In genomic region chr9:43744138-43744981, GRCm38 (mm10) we compare ENCODE assay signal across 7 mouse cellular contexts. TPM values are rescaled to one million over a fixed set of nuclear protein-coding genes. Genes with fewer than 3 reads are reported as not detected.
DNase-seq lines count a peak whose midpoint lies in the region; ATAC-seq and TF ChIP-seq lines count a peak whose summit lies in the region.

No protein-coding gene starts in this region.

- peak overlapping the region; percentile 96 for H3K9ac ChIP-seq in forebrain, embryonic 13.5 days
- H3K9ac ChIP-seq in intestine, postnatal 0 days (ENCODE audit: low read depth, low read length) = peak overlapping the region; percentile 83

- peak; percentile 55; the same call in 1 of the 2 replicates for ATAC-seq in forebrain, embryonic 13.5 days
- ATAC-seq in intestine, postnatal 0 days = peak; percentile 47

- no peaks in the 10 kb centered on the region for H3K9me3 ChIP-seq in forebrain, embryonic 13.5 days (replicated peaks)
- H3K9me3 ChIP-seq in intestine, postnatal 0 days (ENCODE audit: control insufficient read depth) = no peaks in the 10 kb centered on the region

- peak overlapping the region; percentile 52 for H3K4me3 ChIP-seq in bone marrow, adult 2 months (replicated peaks; ENCODE audit: control insufficient read depth, low read depth, low read length)
- H3K4me3 ChIP-seq in forebrain, embryonic 13.5 days = peak overlapping the region; percentile 94
- peak overlapping the region; percentile 70 for H3K4me3 ChIP-seq in intestine, postnatal 0 days (ENCODE audit: low read depth, low read length)

- no peak for TF ChIP-seq CTCF in bone marrow, adult 2 months (IDR thresholded peaks at IDR 0.05; ENCODE audit: control insufficient read depth, insufficient read depth, low read length)
- no peak for TF ChIP-seq CTCF in intestine, postnatal 0 days (IDR thresholded peaks at IDR 0.05; ENCODE audit: low read depth)

- 0 out of 2 replicates have a peak, but pooled peaks cover 4% of the 10 kb centered on the region for H3K27me3 ChIP-seq in forebrain, embryonic 13.5 days
- H3K27me3 ChIP-seq in intestine, postnatal 0 days (replicated peaks; ENCODE audit: control insufficient read depth, insufficient read depth, low read length) = no peaks in the 10 kb centered on the region

- WGBS in bone marrow, adult 2 months = under 1% methylated on average over 77 of the region's 77 CpGs
- 1% methylated on average over 55 of the region's 77 CpGs for WGBS in forebrain, embryonic 13.5 days
- under 1% methylated on average over 61 of the region's 77 CpGs for WGBS in intestine, postnatal 0 days

- peak; percentile 22 to 38 for DNase-seq in urinary bladder, adult 18-20 months (ENCODE audit: low spot score in 2 of 2)
- no peak for DNase-seq in urinary bladder, adult 2 months (ENCODE audit: low spot score)
- peak; percentile 43 for DNase-seq in lung, postnatal 36 days
- DNase-seq in thymus, postnatal 14 days = peak; percentile 31

- no peaks in the 10 kb centered on the region for H3K4me1 ChIP-seq in bone marrow, adult 2 months (ENCODE audit: control insufficient read depth, insufficient read depth, low read length)
- H3K4me1 ChIP-seq in forebrain, embryonic 13.5 days = peaks cover 54% of the 10 kb centered on the region
- H3K4me1 ChIP-seq in intestine, postnatal 0 days (replicated peaks; ENCODE audit: control insufficient read depth, insufficient read depth, low read length) = peaks cover 5% of the 10 kb centered on the region; the same call in 1 of the 2 replicates

- H3K27ac ChIP-seq in bone marrow, adult 2 months (ENCODE audit: control insufficient read depth, insufficient read depth, low read depth, low read length, poor library complexity) = no peak overlapping the region; the same call in 1 of the 2 replicates
- H3K27ac ChIP-seq in forebrain, embryonic 13.5 days = peak overlapping the region; percentile 99
- H3K27ac ChIP-seq in intestine, postnatal 0 days (ENCODE audit: low read depth, low read length) = peak overlapping the region; percentile 94

- H3K36me3 ChIP-seq in forebrain, embryonic 13.5 days (ENCODE audit: poor library complexity, severe bottlenecking) = no peaks in the 10 kb centered on the region
- H3K36me3 ChIP-seq in intestine, postnatal 0 days (ENCODE audit: control insufficient read depth, insufficient read depth) = no peaks in the 10 kb centered on the region

- H3K4me2 ChIP-seq in forebrain, embryonic 13.5 days = peak overlapping the region; percentile 91
- peak overlapping the region; percentile 96 for H3K4me2 ChIP-seq in intestine, postnatal 0 days (replicated peaks; ENCODE audit: low read depth)

- no peak for TF ChIP-seq POLR2A in bone marrow, adult 2 months (IDR thresholded peaks at IDR 0.05; ENCODE audit: borderline replicate concordance, control insufficient read depth, low read depth, low read length)

RNA-seq across cellular contexts. Expression of gene Nectin1, which starts 0.6 kb away (rescaled TPM):
- polyA plus RNA-seq in urinary bladder, adult 2 months (2012; rRNA removed) = 13.8 and 28.1 TPM in 2 replicates
- polyA plus RNA-seq in bone marrow, adult 2 months (2011; ENCODE audit: insufficient read depth, insufficient read length, low replicate concordance, missing spikeins) = 0.29 and 0.87 TPM in 2 replicates
- 8.8 and 10.0 TPM in 2 replicates for polyA plus RNA-seq in forebrain, embryonic 13.5 days (2015; fragmentation: Nextera tagmentation; extraction: Ambion mirVana)
- 4.7 and 5.5 TPM in 2 replicates for polyA plus RNA-seq in intestine, postnatal 0 days (2015; fragmentation: Nextera tagmentation; extraction: Ambion mirVana)
